Mouse (Mus musculus) heart, embryonic 11.5 days (tissue): ENCODE measurements around the gene Drc7. TPM values are rescaled to one million over a fixed set of nuclear protein-coding genes. Genes with fewer than 3 reads are reported as not detected.
A peak's percentile ranks its signal among the peaks of the same experiment; 100 is the strongest.

Experiments
- ATAC-seq: fragments of 200-750 bp; cut with Nextera tagmentation; replicated peaks from 2 replicates; pipeline ENCODE4 v1.8.0; 2017; ENCODE audit warnings: moderate library complexity; ENCODE audit not compliant: insufficient number of reproducible peaks, low FRiP score, low TSS enrichment
- H3K27ac ChIP-seq: fragments of 300-500 bp; sonication (generic); 2 replicates; pipeline ENCODE4 v1.5.1; 2014; ENCODE audit warnings: mild to moderate bottlenecking, low read depth, low read length
- H3K27me3 ChIP-seq: fragments of 300-500 bp; sonication (generic); 2 replicates; pipeline ENCODE4 v1.6.1; 2014; ENCODE audit warnings: mild to moderate bottlenecking, low read length, mixed read lengths; ENCODE audit not compliant: control insufficient read depth, insufficient read depth
- H3K36me3 ChIP-seq: fragments of 300-500 bp; sonication (generic); 2 replicates; pipeline ENCODE4 v1.6.1; 2014; ENCODE audit warnings: mild to moderate bottlenecking, low read length, moderate library complexity, mixed read lengths; ENCODE audit not compliant: control insufficient read depth, insufficient read depth
- H3K4me1 ChIP-seq: fragments of 300-500 bp; sonication (generic); 2 replicates; pipeline ENCODE4 v1.6.1; 2014; ENCODE audit warnings: low read length; ENCODE audit not compliant: control insufficient read depth, insufficient read depth
- H3K4me2 ChIP-seq: fragments of 300-500 bp; sonication (generic); 2 replicates; pipeline ENCODE4 v1.6.1; 2014; ENCODE audit warnings: mild to moderate bottlenecking, moderate library complexity
- H3K4me3 ChIP-seq: fragments of 300-500 bp; sonication (generic); 2 replicates; pipeline ENCODE4 v1.5.1; 2014; ENCODE audit warnings: low read depth, low read length
- H3K9ac ChIP-seq: fragments of 300-500 bp; sonication (generic); 2 replicates; pipeline ENCODE4 v1.6.1; 2014; ENCODE audit warnings: mild to moderate bottlenecking, low read depth, low read length, moderate library complexity
- H3K9me3 ChIP-seq: fragments of 300-500 bp; sonication (generic); replicated peaks from 2 replicates; pipeline ENCODE4 v1.6.1; 2016; ENCODE audit warnings: low read length; ENCODE audit not compliant: control insufficient read depth
- WGBS: fragments of 180-500 bp; shearing (Covaris S2); extraction: QIAGEN DNeasy Blood & Tissue Kit; methylation state at CpG from one replicate; pipeline ENCODE4 v1.1.7; 2014; ENCODE audit not compliant: insufficient replicate concordance; 5-methylcytosine and 5-hydroxymethylcytosine counted together
- polyA plus RNA-seq: library from polyadenylated mRNA; unstranded; fragments of >200 nt; fragmentation: Nextera tagmentation; extraction: Ambion mirVana; gene quantifications from 2 replicates; pipeline ENCODE4 v1.2.1, GENCODE M21; 2014

Gene Drc7
- not detected in 2 replicates for polyA plus RNA-seq

- Histone ChIP-seq H3K27me3 (no peaks in the 10 kb centered on the region), H3K9me3 (no peaks in the 10 kb centered on the region), H3K4me2 (no peak within 1 kb of the TSS), H3K4me3 (no peak within 1 kb of the TSS), H3K36me3 (no peaks in the 10 kb centered on the region), H3K9ac (no peak within 1 kb of the TSS), H3K4me1 (no peaks in the 10 kb centered on the region), H3K27ac (no peak within 1 kb of the TSS)
- ATAC-seq, result no peak
- 27% methylated on average over 2 of the region's 2 CpGs for WGBS
Observed at GRCm38 (mm10) chr8:95054927-95055510, at the start of gene Drc7. Gene Drc7 (plus strand): TSS chr8:95055103.

- Histone ChIP-seq H3K36me3 (no peaks in the 10 kb centered on the region), H3K4me2 (no peak overlapping the region), H3K4me1 (no peaks in the 10 kb centered on the region; the same call in 1 of the 2 replicates), H3K4me3 (no peak overlapping the region), H3K27me3 (no peaks in the 10 kb centered on the region), H3K9me3 (no peaks in the 10 kb centered on the region), H3K9ac (no peak overlapping the region), H3K27ac (no peak overlapping the region)
- ATAC-seq, result no peak
- 76% methylated on average over 15 of the region's 15 CpGs for WGBS
Observed at GRCm38 (mm10) chr8:95012442-95012919, 42.4 kb upstream of the Drc7 start.

GRCm38 (mm10) chr8:95015866-95016265 lies 39.0 kb upstream of the Drc7 start:
- no peak overlapping the region for H3K27ac ChIP-seq
- no peaks in the 10 kb centered on the region for H3K36me3 ChIP-seq
- no peak overlapping the region for H3K9ac ChIP-seq
- no peaks in the 10 kb centered on the region; the same call in 1 of the 2 replicates for H3K4me1 ChIP-seq
- no peak for ATAC-seq
- H3K27me3 ChIP-seq, result no peaks in the 10 kb centered on the region
- no peak overlapping the region for H3K4me3 ChIP-seq
- no peak overlapping the region for H3K4me2 ChIP-seq
- 57% methylated on average over 4 of the region's 4 CpGs for WGBS
- no peaks in the 10 kb centered on the region for H3K9me3 ChIP-seq

GRCm38 (mm10) chr8:95016684-95017083 lies 38.2 kb upstream of the Drc7 start:
- Histone ChIP-seq H3K27ac (no peak overlapping the region), H3K9ac (no peak overlapping the region), H3K4me2 (no peak overlapping the region)

GRCm38 (mm10) chr8:95017451-95017850 lies 37.5 kb upstream of the Drc7 start, which contains the start of gene Adgrg3:
Gene Adgrg3 (plus strand): TSS chr8:95017692.
- H3K27ac ChIP-seq, result no peak within 1 kb of the TSS
- H3K9ac ChIP-seq, result no peak within 1 kb of the TSS
- H3K4me3 ChIP-seq, result no peak within 1 kb of the TSS
- H3K4me1 ChIP-seq, result no peaks in the 10 kb centered on the region; the same call in 1 of the 2 replicates
- no peaks in the 10 kb centered on the region for H3K27me3 ChIP-seq
- no peaks in the 10 kb centered on the region for H3K36me3 ChIP-seq
- no peak within 1 kb of the TSS for H3K4me2 ChIP-seq
- 70% methylated on average over 11 of the region's 11 CpGs for WGBS
- H3K9me3 ChIP-seq, result no peaks in the 10 kb centered on the region
- no peak for ATAC-seq

More at GRCm38 (mm10) chr8:95016684-95017083, 38.2 kb upstream of the Drc7 start:
- Histone ChIP-seq H3K4me1 (no peaks in the 10 kb centered on the region; the same call in 1 of the 2 replicates), H3K4me3 (no peak overlapping the region), H3K36me3 (no peaks in the 10 kb centered on the region), H3K27me3 (no peaks in the 10 kb centered on the region), H3K9me3 (no peaks in the 10 kb centered on the region)
- ATAC-seq, result no peak
- 43% methylated on average over 4 of the region's 4 CpGs for WGBS

GRCm38 (mm10) chr8:95017969-95018635 lies 36.8 kb upstream of the Drc7 start:
- ATAC-seq, result no peak

GRCm38 (mm10) chr8:95020293-95020777 lies 34.6 kb upstream of the Drc7 start:
- H3K4me2 ChIP-seq, result peak overlapping the region; percentile 46

More at GRCm38 (mm10) chr8:95017969-95018635, 36.8 kb upstream of the Drc7 start:
- no peak overlapping the region for H3K4me2 ChIP-seq
- H3K4me1 ChIP-seq, result no peaks in the 10 kb centered on the region; the same call in 1 of the 2 replicates
- H3K4me3 ChIP-seq, result no peak overlapping the region
- H3K36me3 ChIP-seq, result no peaks in the 10 kb centered on the region
- H3K9ac ChIP-seq, result no peak overlapping the region
- 48% methylated on average over 9 of the region's 9 CpGs for WGBS
- H3K27me3 ChIP-seq, result no peaks in the 10 kb centered on the region
- H3K9me3 ChIP-seq, result no peaks in the 10 kb centered on the region
- no peak overlapping the region for H3K27ac ChIP-seq

GRCm38 (mm10) chr8:95020821-95021220 lies 34.1 kb upstream of the Drc7 start:
- Histone ChIP-seq H3K36me3 (no peaks in the 10 kb centered on the region), H3K27ac (no peak overlapping the region), H3K4me3 (no peak overlapping the region), H3K27me3 (no peaks in the 10 kb centered on the region), H3K9me3 (no peaks in the 10 kb centered on the region), H3K4me2 (no peak overlapping the region; the same call in 1 of the 2 replicates), H3K4me1 (no peaks in the 10 kb centered on the region; the same call in 1 of the 2 replicates), H3K9ac (no peak overlapping the region)
- 64% methylated on average over 10 of the region's 10 CpGs for WGBS
- ATAC-seq, result 0 out of 2 replicates have a peak, but pooled peaks have one; percentile 5

More at GRCm38 (mm10) chr8:95020293-95020777, 34.6 kb upstream of the Drc7 start:
- Histone ChIP-seq H3K27ac (peak overlapping the region; percentile 62; the same call in 1 of the 2 replicates), H3K4me1 (no peaks in the 10 kb centered on the region; the same call in 1 of the 2 replicates), H3K36me3 (no peaks in the 10 kb centered on the region), H3K9ac (peak overlapping the region; percentile 43; the same call in 1 of the 2 replicates), H3K9me3 (no peaks in the 10 kb centered on the region), H3K4me3 (no peak overlapping the region), H3K27me3 (no peaks in the 10 kb centered on the region)
- WGBS, result 34% methylated on average over 12 of the region's 12 CpGs
- peak; percentile 57; the same call in 1 of the 2 replicates for ATAC-seq
